In the genomic region with DNA sequence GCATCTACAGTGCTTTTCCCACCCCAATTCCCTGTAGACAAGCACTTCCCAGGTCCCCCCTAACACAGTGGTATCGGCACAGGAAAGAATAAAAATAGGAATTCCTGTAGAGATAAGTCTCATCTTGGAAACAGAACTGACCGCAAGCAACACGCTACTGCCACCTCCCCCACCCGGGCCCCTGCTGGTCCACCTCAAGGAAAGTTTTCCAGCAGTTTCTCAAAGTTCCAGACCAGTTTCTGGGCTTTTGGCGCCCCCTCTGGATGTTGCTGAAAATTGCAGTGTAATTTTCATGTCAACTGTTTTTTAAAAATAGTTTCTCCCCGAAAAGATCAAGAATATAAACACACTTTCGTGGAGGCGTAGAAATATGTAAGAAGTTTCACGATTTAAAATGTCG, we compare ENCODE assay signal across 8 mouse cellular contexts. TPM values are rescaled to one million over a fixed set of nuclear protein-coding genes. Genes with fewer than 3 reads are reported as not detected.
DNase-seq lines count a peak whose midpoint lies in the region; ATAC-seq and TF ChIP-seq lines count a peak whose summit lies in the region.

No protein-coding gene starts in this region.

- no peak overlapping the region for H3K27ac ChIP-seq in thymus, adult 2 months (ENCODE audit: control insufficient read depth, insufficient read depth, low read length)
- no peak overlapping the region for H3K27ac ChIP-seq in heart, embryonic 14.5 days (replicated peaks in 1 of 2; ENCODE audit: control insufficient read depth in 1 of 2, insufficient read depth in 1 of 2, low read depth in 2 of 2, low read length in 2 of 2)
- H3K27ac ChIP-seq in olfactory bulb, adult 2 months (ENCODE audit: insufficient read depth, low read depth, low read length) = no peak overlapping the region

- no peaks in the 10 kb centered on the region for H3K36me3 ChIP-seq in thymus, adult 2 months (ENCODE audit: control insufficient read depth, insufficient read depth, low read length)
- H3K36me3 ChIP-seq in heart, embryonic 14.5 days (ENCODE audit: control insufficient read depth, insufficient read depth, low read length) = no peaks in the 10 kb centered on the region

- H3K4me1 ChIP-seq in thymus, adult 2 months (replicated peaks; ENCODE audit: control insufficient read depth, insufficient read depth, low read length) = no peaks in the 10 kb centered on the region; the same call in 1 of the 2 replicates
- H3K4me1 ChIP-seq in heart, embryonic 14.5 days (ENCODE audit: control insufficient read depth in 2 of 2, insufficient read depth in 2 of 2, low read length in 2 of 2) = peaks cover 4 to 19% of the 10 kb centered on the region in 2 experiments; a peak in 3 of 4 replicates
- peaks cover 27% of the 10 kb centered on the region for H3K4me1 ChIP-seq in olfactory bulb, adult 2 months (ENCODE audit: control insufficient read depth, insufficient read depth, low read length)

- H3K9ac ChIP-seq in heart, embryonic 14.5 days (ENCODE audit: low read length) = no peak overlapping the region

- ATAC-seq in heart, embryonic 14.5 days (ENCODE audit: insufficient number of reproducible peaks, insufficient read depth, low FRiP score, low read depth) = no peak

- TF ChIP-seq POLR2A in thymus, adult 2 months (IDR thresholded peaks at IDR 0.05; ENCODE audit: control insufficient read depth, extremely low read depth, insufficient read depth, low read length, poor library complexity) = no peak
- TF ChIP-seq POLR2A in olfactory bulb, adult 2 months (IDR thresholded peaks at IDR 0.05; ENCODE audit: insufficient read depth, low read depth, low read length) = no peak

- H3K4me3 ChIP-seq in thymus, adult 2 months (ENCODE audit: control insufficient read depth, insufficient read depth, low read length) = no peak overlapping the region
- no peak overlapping the region for H3K4me3 ChIP-seq in heart, embryonic 14.5 days (ENCODE audit: control insufficient read depth in 1 of 2, insufficient read depth in 1 of 2, low read depth in 1 of 2, low read length in 2 of 2)
- no peak overlapping the region for H3K4me3 ChIP-seq in olfactory bulb, adult 2 months (ENCODE audit: insufficient read depth, low read depth, low read length)

- WGBS in thymus, adult 2 months = 7% methylated on average over 10 of the region's 10 CpGs
- WGBS in heart, embryonic 14.5 days = 1% methylated on average over 10 of the region's 10 CpGs
- WGBS in olfactory bulb, adult 2 months = 2% methylated on average over 10 of the region's 10 CpGs

- peak; percentile 54 to 60 for DNase-seq in cerebellum, postnatal 14 days
- DNase-seq in cerebellum, adult 9-11 months = no peak
- peak; percentile 14 for DNase-seq in thymus, postnatal 4 days
- DNase-seq in thymus, adult 2 months = no peak
- peak; percentile 64 to 67 for DNase-seq in layer of hippocampus, postnatal 10 days (ENCODE audit: low spot score in 2 of 2)
- DNase-seq in ovary, adult 18-20 months (ENCODE audit: low spot score) = no peak

- peak overlapping the region; percentile 28; the same call in 1 of the 2 replicates for H3K4me2 ChIP-seq in heart, embryonic 14.5 days (ENCODE audit: low read length)

- peaks cover 24% of the 10 kb centered on the region for H3K27me3 ChIP-seq in thymus, adult 2 months (ENCODE audit: control insufficient read depth, insufficient read depth, low read length)
- H3K27me3 ChIP-seq in heart, embryonic 14.5 days (ENCODE audit: control insufficient read depth, insufficient read depth, low read length) = peaks cover 74% of the 10 kb centered on the region

- H3K9me3 ChIP-seq in heart, embryonic 14.5 days (ENCODE audit: control insufficient read depth, low read length) = no peaks in the 10 kb centered on the region

- TF ChIP-seq CTCF in thymus, adult 2 months (IDR thresholded peaks at IDR 0.05; ENCODE audit: borderline replicate concordance, control insufficient read depth, extremely low read depth, insufficient read depth, low read length, poor library complexity) = no peak
- peak; percentile 54; the same call in 1 of the 2 replicates for TF ChIP-seq CTCF in olfactory bulb, adult 2 months (IDR thresholded peaks at IDR 0.05; ENCODE audit: insufficient read depth, low read depth, low read length)

RNA-seq across cellular contexts. Expression of a gene that starts 2.3 kb away (rescaled TPM):
- 7.1 and 8.5 TPM in 2 replicates for polyA plus RNA-seq in thymus, adult 2 months (2012; rRNA removed)
- 17.7 and 20.7 TPM in 2 replicates for polyA plus RNA-seq in heart, embryonic 14.5 days (2014; fragmentation: Nextera tagmentation; extraction: Ambion mirVana)
- 10 to 100 TPM; 27.7 to 30.2 TPM for total RNA-seq in layer of hippocampus, postnatal 10 days (2021)
- not detected in 2 replicates for polyA plus RNA-seq in olfactory bulb, adult 2 months (2012; ENCODE audit: insufficient read depth, insufficient read length, low replicate concordance, missing spikeins)

Comparison
In these comparisons a context has a peak if more than half of its experiments do, and no peak if none do; other contexts are left out.
1. DNase-seq: peak in cerebellum, postnatal 14 days (2 of 2), thymus, postnatal 4 days (single experiment) and layer of hippocampus, postnatal 10 days (2 of 2); none in cerebellum, adult 9-11 months (single experiment), thymus, adult 2 months (single experiment) and ovary, adult 18-20 months (single experiment).